Mouse (Mus musculus) thymus, postnatal 25 days (tissue): ENCODE measurements at regions not wholly inside any gene's neighbourhood (a gene's known extent, or its start where the extent isn't known, plus 50 kb on each side); places are given as distances from the start of the nearest gene placed in this dataset.
"Not testable (repeated sequence)": the region's sequence is repeated elsewhere in the genome, so short reads cannot be mapped to it uniquely, and the experiment has no call there.

Experiments
- DNase-seq: peaks from one replicate; pipeline ENCODE4 v3.0.0; 2022

- DNase-seq, result no peak
Observed at GRCm38 (mm10) chr3:50639907-50640323, 196.5 kb upstream of the Slc7a11 start.

- no peak for DNase-seq
Observed at GRCm38 (mm10) chr3:50634457-50635075, 191.2 kb upstream of the Slc7a11 start.

- no peak for DNase-seq
Observed at GRCm38 (mm10) chr3:50631286-50631685, 187.9 kb upstream of the Slc7a11 start.

GRCm38 (mm10) chr3:50628092-50628696 is 184.8 kb upstream of the Slc7a11 start:
- DNase-seq, result peak; percentile 50

GRCm38 (mm10) chr3:50621176-50621575 is 177.8 kb upstream of the Slc7a11 start:
- DNase-seq, result not testable (repeated sequence)

DNA sequence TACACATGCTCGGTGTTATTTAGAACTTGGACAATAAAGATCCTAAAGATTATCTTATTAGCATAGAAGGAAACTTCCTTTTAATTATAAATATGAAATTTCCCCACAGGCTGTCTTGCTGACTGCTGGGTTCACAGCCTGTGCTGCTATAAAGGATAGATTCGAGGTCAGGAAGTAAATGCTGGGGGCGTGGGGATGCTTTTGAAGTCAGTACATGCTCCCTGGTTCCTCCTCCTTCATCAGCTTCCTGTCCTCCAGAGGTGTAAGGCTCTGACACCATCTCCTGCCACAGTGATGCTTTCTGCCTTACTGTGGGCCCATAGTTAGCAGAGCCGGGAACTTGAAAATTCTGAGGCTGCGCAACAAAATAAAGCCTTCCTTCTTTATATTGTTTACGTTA is 175.6 kb upstream of the Slc7a11 start:
- peak; percentile 61 for DNase-seq

- DNase-seq, result peak; percentile 48
Observed at GRCm38 (mm10) chr3:50615384-50616285, 172.2 kb upstream of the Slc7a11 start.

GRCm38 (mm10) chr3:50613011-50613410 is 169.6 kb upstream of the Slc7a11 start:
- no peak for DNase-seq

DNA sequence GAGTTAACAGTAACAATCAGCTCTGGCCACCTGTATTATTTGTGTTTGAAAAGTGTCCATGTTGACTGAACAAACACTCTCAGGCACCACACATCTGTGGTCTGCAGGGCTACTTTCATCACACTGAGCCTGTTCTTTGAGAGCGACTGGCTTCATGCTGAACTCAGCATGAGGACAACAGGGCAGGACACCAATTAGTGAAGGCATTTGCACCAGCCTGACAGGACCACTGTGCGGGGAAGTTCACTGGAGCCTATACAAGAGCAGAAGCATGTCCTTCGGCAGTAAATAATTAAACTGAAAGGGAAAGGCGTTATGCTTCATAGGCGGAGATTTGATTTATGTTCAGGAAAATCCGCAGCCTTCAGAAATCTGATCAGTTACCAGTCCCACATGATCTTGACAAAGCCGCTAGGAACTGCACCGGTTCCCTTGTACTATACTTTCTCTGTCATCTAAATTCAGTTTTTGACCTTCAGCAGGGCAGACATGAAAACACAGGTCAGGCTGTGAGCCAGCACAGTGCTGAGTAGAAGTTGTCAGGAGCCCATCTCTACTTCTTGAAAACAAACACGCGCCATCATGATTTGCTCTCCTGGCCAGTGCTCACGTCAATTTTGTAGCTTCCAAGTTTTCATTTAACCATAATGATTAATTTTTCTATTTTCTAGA is 166.1 kb upstream of the Slc7a11 start:
- DNase-seq, result no peak

GRCm38 (mm10) chr3:50607736-50608135 is 164.3 kb upstream of the Slc7a11 start:
- no peak for DNase-seq

DNA sequence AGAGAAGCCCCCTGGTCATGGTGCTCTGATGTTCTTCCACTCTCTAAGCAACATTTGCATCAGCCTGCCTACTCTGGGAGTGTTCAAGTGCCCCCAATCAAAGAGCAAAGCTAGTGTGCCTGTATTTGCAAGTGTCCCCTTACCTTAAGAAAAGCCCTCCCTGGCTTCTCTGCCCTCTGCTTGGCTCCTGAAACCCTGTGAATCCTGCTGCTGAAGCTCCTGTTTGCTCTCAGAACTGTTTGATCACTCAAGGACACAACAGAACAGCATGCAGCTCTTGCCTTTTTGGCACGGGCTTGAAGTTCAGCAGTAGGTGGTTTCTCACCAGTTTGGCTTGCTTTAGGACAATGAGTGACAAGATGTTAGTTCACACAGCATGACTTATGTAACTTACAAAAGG is 163.6 kb upstream of the Slc7a11 start:
- DNase-seq, result no peak

DNA sequence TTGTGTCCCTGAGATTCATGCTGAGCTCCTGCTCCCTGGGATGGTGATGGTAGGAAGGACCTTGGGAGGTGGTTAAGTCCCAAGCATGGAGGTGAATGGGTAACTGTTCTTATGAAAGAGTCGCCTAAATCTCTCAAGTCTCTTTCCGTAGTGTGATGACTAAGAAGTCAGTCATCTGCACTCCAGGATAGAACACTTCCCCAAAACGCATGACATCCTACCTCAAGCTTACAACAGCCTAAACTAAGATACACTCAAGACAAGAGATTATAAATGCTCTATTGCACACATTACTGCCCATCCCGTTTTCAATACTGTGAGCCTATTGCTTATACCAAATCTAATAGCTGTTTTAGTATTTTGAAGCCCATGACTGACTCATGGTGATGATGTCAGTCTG is 162.3 kb upstream of the Slc7a11 start:
- no peak for DNase-seq

DNA sequence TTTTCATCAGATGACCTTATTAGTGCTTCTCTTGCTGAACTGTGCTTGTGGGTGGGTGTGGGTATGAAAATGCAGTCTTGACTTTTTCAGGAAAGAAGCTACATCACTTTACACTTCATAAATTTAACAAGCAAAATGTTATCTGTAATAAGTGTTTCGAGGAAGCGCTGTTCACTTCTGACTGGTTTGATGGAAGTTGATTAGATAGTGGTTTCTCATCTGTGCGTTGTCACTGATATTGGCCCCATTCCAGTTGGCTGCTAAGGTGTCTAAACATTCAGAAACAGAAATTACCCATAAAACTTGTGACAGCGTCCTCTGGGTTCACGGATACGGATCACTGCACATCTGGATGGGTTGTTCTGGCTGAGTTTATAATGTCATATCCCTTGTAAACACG is 159.8 kb upstream of the Slc7a11 start:
- DNase-seq, result no peak

DNA sequence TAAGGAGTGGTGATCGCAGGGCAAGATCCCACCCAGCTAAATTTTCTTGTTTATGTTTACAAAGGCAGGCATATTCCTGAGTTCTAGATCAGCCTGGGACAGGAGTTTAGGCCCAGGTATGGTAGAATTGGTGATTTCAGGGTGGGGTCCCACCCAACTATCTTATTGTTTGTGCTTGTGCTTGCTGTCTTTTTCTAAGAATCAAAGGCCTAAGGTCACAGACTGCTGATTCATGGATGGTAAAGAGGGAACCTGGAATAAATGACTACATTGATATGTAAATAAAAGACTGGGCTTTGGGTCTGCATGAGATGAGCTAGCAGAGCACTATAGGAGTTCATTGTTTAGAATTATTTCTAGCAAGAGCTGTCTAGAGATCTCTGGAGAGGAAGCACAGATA is 152.3 kb upstream of the Slc7a11 start:
- DNase-seq, result no peak

- DNase-seq, result no peak
Observed at GRCm38 (mm10) chr3:50584323-50584722, 140.9 kb upstream of the Slc7a11 start.

DNA sequence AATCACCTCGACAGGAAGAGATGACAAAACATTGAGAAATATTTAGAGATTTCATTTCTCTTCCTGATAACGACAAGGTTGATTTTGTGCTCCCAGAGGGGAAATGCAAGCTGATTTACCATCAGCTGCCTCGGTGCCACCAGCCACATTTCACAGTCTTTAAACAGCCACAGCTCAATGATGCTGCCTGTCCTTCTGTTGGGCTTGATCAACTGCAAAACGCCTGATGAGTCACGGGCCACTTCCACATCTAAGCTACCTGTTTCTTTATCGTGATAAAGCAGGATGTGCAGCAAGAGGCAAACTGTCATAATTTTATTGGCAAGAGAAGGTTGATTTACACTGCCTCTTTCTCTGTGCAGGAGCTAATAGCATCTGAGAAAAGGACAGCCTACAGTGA is 140.1 kb upstream of the Slc7a11 start:
- DNase-seq, result no peak

DNA sequence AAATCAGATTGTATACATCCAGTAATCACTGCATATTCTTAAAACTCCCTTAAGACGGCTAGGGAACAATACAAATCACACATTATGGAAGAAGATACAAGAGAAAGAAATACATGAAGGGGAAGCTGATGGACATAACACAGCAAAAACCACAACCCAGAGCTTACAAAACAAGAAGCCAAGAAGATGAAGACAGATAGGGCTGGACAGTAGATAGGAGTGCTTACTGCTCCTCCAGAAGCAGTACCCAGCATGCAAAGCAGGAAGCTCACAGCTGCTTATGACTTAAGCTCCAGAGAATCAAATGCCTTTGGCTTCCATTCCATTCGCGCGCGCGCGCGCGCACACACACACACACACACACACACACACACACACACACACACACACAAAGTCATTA is 131.0 kb upstream of the Slc7a11 start:
- DNase-seq, result no peak

- DNase-seq, result no peak
Observed at GRCm38 (mm10) chr3:50570027-50570426, 126.6 kb upstream of the Slc7a11 start.

- no peak for DNase-seq
Observed at GRCm38 (mm10) chr3:50569565-50569964, 126.2 kb upstream of the Slc7a11 start.

DNA sequence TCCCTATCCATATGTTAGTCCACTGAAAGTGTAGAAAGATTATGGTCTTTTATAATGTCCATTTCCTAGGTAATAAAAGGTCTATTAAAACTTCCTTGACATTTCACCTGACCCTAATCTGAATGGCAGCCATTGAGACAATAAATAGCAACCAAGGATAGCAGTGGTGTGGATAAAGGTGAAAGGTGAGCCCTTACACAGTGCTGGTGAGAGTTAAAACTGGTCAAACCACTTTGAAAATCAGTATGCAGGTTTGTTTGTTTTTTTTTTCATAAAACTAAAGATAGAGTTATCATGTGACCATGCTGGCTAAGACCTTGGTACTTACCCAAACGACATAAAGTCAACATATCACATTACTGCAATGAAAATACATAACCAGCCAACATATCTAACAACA is 110.7 kb upstream of the Slc7a11 start:
- DNase-seq, result no peak

GRCm38 (mm10) chr3:50548568-50548967 is 105.2 kb upstream of the Slc7a11 start:
- DNase-seq, result no peak

DNA sequence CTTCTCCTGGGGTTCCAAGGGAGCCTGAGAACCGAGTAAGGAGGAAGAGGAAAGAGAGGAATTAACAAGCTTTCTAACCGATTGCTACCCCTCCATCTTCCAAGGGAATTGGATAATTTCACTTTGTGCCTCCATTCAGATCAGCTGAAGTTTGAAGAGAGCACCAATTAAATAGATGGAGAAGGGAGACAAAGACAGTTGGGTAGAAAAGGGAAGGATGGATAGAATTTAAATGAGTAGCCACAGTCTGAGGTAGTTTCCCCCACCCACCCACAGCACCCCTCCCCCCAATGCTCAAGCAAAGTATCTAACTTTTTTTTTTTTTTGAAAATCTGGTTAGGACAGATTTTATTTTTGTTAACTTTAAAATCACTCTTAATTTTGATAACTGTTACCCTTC is 87.2 kb upstream of the Slc7a11 start:
- DNase-seq, result no peak

- no peak for DNase-seq
Observed at GRCm38 (mm10) chr3:50524006-50524405, 80.6 kb upstream of the Slc7a11 start.
